Mouse (Mus musculus) bone marrow, adult 2 months (tissue): ENCODE results near the gene Nradd. TPM values are rescaled to one million over a fixed set of nuclear protein-coding genes. Genes with fewer than 3 reads are reported as not detected.

ENCODE experiments used
- H3K27ac ChIP-seq: fragments of 200-500 bp; 2 replicates; pipeline ENCODE4 v1.5.1; 2012; ENCODE audit warnings: low read depth, mild to moderate bottlenecking, control low read depth, inconsistent platforms, low read length; ENCODE audit not compliant: control insufficient read depth, poor library complexity, insufficient read depth
- H3K4me1 ChIP-seq: fragments of 200-500 bp; 2 replicates; pipeline ENCODE4 v1.6.1; 2011; ENCODE audit warnings: low read length; ENCODE audit not compliant: control insufficient read depth, insufficient read depth
- H3K4me3 ChIP-seq: fragments of 200-500 bp; replicated peaks from 2 replicates; pipeline ENCODE3; 2011; ENCODE audit warnings: mild to moderate bottlenecking, low read depth, low read length, control low read depth; ENCODE audit not compliant: control insufficient read depth
- CTCF ChIP-seq: fragments of 200-500 bp; IDR thresholded peaks from 2 replicates; pipeline ENCODE4 v1.5.1; 2011; ENCODE audit warnings: low read length, control low read depth; ENCODE audit not compliant: control insufficient read depth, insufficient read depth
- POLR2A ChIP-seq: fragments of 200-500 bp; IDR thresholded peaks from 2 replicates; pipeline ENCODE4 v1.6.1; 2011; ENCODE audit warnings: low read depth, mild to moderate bottlenecking, control low read depth, low read length, borderline replicate concordance; ENCODE audit not compliant: control insufficient read depth
- WGBS: fragments of 180-500 bp; shearing (Covaris S2); methylation state at CpG from one replicate; pipeline ENCODE4 v1.1.7; 2018; 5-methylcytosine and 5-hydroxymethylcytosine counted together
- polyA plus RNA-seq: library from polyadenylated mRNA; stranded (reverse); fragments of >200 nt; gene quantifications from 2 replicates; pipeline ENCODE4 v1.2.4, GENCODE M21; 2011; ENCODE audit warnings: low replicate concordance; ENCODE audit not compliant: missing spikeins, insufficient read depth, insufficient read length

Nradd gene
- polyA plus RNA-seq, 1 experiment: 23.7 TPM

GRCm38 (mm10) chr9:110665912-110666311, 41.7 kb upstream of the Nradd start:
- TF ChIP-seq CTCF (no peak), POLR2A (no peak)
- H3K4me3 ChIP-seq: no peak overlapping the region
- H3K4me1 ChIP-seq: peaks cover 13% of the 10 kb centered on the region
- H3K27ac ChIP-seq: no peak overlapping the region
- 1% methylated on average over 4 of the region's 4 CpGs for WGBS

GRCm38 (mm10) chr9:110662844-110663243, 38.6 kb upstream of the Nradd start:
- Histone ChIP-seq H3K4me1 (peaks cover 17% of the 10 kb centered on the region), H3K27ac (no peak overlapping the region), H3K4me3 (no peak overlapping the region)
- TF ChIP-seq POLR2A (no peak), CTCF (no peak)
- 17% methylated on average over 1 of the region's 1 CpGs for WGBS

- H3K4me1 ChIP-seq: peaks cover 12% of the 10 kb centered on the region
- TF ChIP-seq CTCF: no peak
- TF ChIP-seq POLR2A: no peak
- H3K27ac ChIP-seq: no peak overlapping the region; the same call in 1 of the 2 replicates
- H3K4me3 ChIP-seq: no peak overlapping the region
- WGBS: 64% methylated on average over 7 of the region's 7 CpGs
Observed at GRCm38 (mm10) chr9:110660856-110661612, 36.8 kb upstream of the Nradd start.

- 48% methylated on average over 2 of the region's 2 CpGs for WGBS
- Histone ChIP-seq H3K4me1 (peaks cover 15% of the 10 kb centered on the region), H3K27ac (no peak overlapping the region), H3K4me3 (no peak overlapping the region)
- no peak for TF ChIP-seq POLR2A
- TF ChIP-seq CTCF: no peak
Observed at GRCm38 (mm10) chr9:110660208-110660607, 36.0 kb upstream of the Nradd start.

GRCm38 (mm10) chr9:110659521-110659920, 35.3 kb upstream of the Nradd start:
- H3K4me3 ChIP-seq: no peak overlapping the region
- TF ChIP-seq POLR2A (no peak), CTCF (no peak)
- peaks cover 15% of the 10 kb centered on the region for H3K4me1 ChIP-seq
- no peak overlapping the region; the same call in 1 of the 2 replicates for H3K27ac ChIP-seq
- WGBS: 81% methylated on average over 12 of the region's 12 CpGs

GRCm38 (mm10) chr9:110657474-110658078, 33.3 kb upstream of the Nradd start:
- peak overlapping the region; percentile 73 for H3K27ac ChIP-seq
- H3K4me3 ChIP-seq: peak overlapping the region; percentile 55
- TF ChIP-seq POLR2A: no peak
- no peak for TF ChIP-seq CTCF
- WGBS: 7% methylated on average over 13 of the region's 13 CpGs
- peaks cover 17% of the 10 kb centered on the region for H3K4me1 ChIP-seq

- peaks cover 13% of the 10 kb centered on the region for H3K4me1 ChIP-seq
- under 1% methylated on average over 52 of the region's 52 CpGs for WGBS
Observed at GRCm38 (mm10) chr9:110656249-110657221, 32.3 kb upstream of the Nradd start, which contains the start of gene Ccdc12. Gene Ccdc12 (plus strand): TSS chr9:110656503.

More at GRCm38 (mm10) chr9:110656249-110657221, 32.3 kb upstream of the Nradd start, which contains the start of gene Ccdc12:
- H3K27ac ChIP-seq: peak within 1 kb of the TSS; percentile 94
- peak within 1 kb of the TSS; percentile 84 for H3K4me3 ChIP-seq
- TF ChIP-seq CTCF: peak; percentile 8; the same call in 1 of the 2 replicates
- peak; percentile 76; the same call in 1 of the 2 replicates for TF ChIP-seq POLR2A
